Mouse (Mus musculus) retina, adult 2 months (tissue): ENCODE measurements at regions not wholly inside any gene's neighbourhood (a gene's known extent, or its start where the extent isn't known, plus 50 kb on each side); places are given as distances from the start of the nearest gene placed in this dataset.
A peak's percentile ranks its signal among the peaks of the same experiment; 100 is the strongest.

Source experiments
- DNase-seq: peaks from one replicate; pipeline ENCODE4 v3.0.0-alpha.2; 2012; ENCODE audit warnings: low read depth, low spot score

- DNase-seq = no peak
These were observed 1302.8 kb upstream of the Tyrp1 start for GRCm38 (mm10) chr4:79530968-79531620.

GRCm38 (mm10) chr4:79531769-79532168 is 1302.2 kb upstream of the Tyrp1 start:
- DNase-seq = no peak

- peak; percentile 6 for DNase-seq
These were observed 1301.4 kb upstream of the Tyrp1 start for GRCm38 (mm10) chr4:79532420-79533066.

GRCm38 (mm10) chr4:79545461-79545860 is 1288.5 kb upstream of the Tyrp1 start:
- no peak for DNase-seq
